In genomic region chr19:27363891-27364290, GRCm38 (mm10) we compare ENCODE assay signal across 9 mouse cellular contexts. TPM values are rescaled to one million over a fixed set of nuclear protein-coding genes. Genes with fewer than 3 reads are reported as not detected.
A peak's percentile ranks its signal among the peaks of the same experiment; 100 is the strongest.
DNase-seq lines count a peak whose midpoint lies in the region; ATAC-seq and TF ChIP-seq lines count a peak whose summit lies in the region.
"Had no signal": no experiment of that assay in that cellular context is flagged by ENCODE, and none has a peak within 500 bp of the region (broad histone marks: within the 10 kb centered on the region; RNA-seq: fewer than 3 reads in every experiment).

No protein-coding gene starts in this region.

- no peaks in the 10 kb centered on the region for H3K36me3 ChIP-seq in forebrain, embryonic 10.5 days (replicated peaks)
- H3K36me3 ChIP-seq in forebrain, embryonic 12.5 days (replicated peaks): no peaks in the 10 kb centered on the region
- H3K36me3 ChIP-seq in liver, embryonic 14.5 days (replicated peaks; ENCODE audit: control insufficient read depth, insufficient read depth, low read depth): no peaks in the 10 kb centered on the region
- no peaks in the 10 kb centered on the region for H3K36me3 ChIP-seq in intestine, embryonic 16.5 days (ENCODE audit: control insufficient read depth, insufficient read depth, low read length)
- H3K36me3 ChIP-seq in neural tube, embryonic 14.5 days (ENCODE audit: control insufficient read depth, insufficient read depth, low read length): no peaks in the 10 kb centered on the region

- peak overlapping the region; percentile 79 for H3K27ac ChIP-seq in forebrain, embryonic 10.5 days
- no peak overlapping the region for H3K27ac ChIP-seq in forebrain, embryonic 12.5 days
- no peak overlapping the region for H3K27ac ChIP-seq in liver, embryonic 14.5 days
- no peak overlapping the region for H3K27ac ChIP-seq in intestine, embryonic 16.5 days (ENCODE audit: low read length)
- no peak overlapping the region for H3K27ac ChIP-seq in neural tube, embryonic 14.5 days (ENCODE audit: low read depth, low read length)

- no peak for DNase-seq in forebrain, embryonic 10.5 days (ENCODE audit: extremely low spot score, low spot score)
- DNase-seq in liver, embryonic 14.5 days (ENCODE audit: low read depth in 3 of 3, low spot score in 3 of 3): no peak
- no peak for DNase-seq in liver
- DNase-seq in right cerebral cortex, postnatal 4 days: no peak
- DNase-seq in urinary bladder, postnatal 36 days (ENCODE audit: low spot score in 2 of 2): no peak
- DNase-seq: cerebellum, postnatal 25 days had no signal

- no peaks in the 10 kb centered on the region for H3K9me3 ChIP-seq in forebrain, embryonic 10.5 days
- H3K9me3 ChIP-seq in forebrain, embryonic 12.5 days: no peaks in the 10 kb centered on the region
- H3K9me3 ChIP-seq in liver, embryonic 14.5 days (ENCODE audit: control insufficient read depth, low read length): no peaks in the 10 kb centered on the region
- no peaks in the 10 kb centered on the region for H3K9me3 ChIP-seq in intestine, embryonic 16.5 days (ENCODE audit: control insufficient read depth, low read length)
- no peaks in the 10 kb centered on the region for H3K9me3 ChIP-seq in neural tube, embryonic 14.5 days (ENCODE audit: control insufficient read depth, low read length)

- TF ChIP-seq CTCF in liver, embryonic 14.5 days (IDR thresholded peaks at IDR 0.05; ENCODE audit: low read depth): no peak

- H3K4me1 ChIP-seq in forebrain, embryonic 10.5 days: peaks cover 22% of the 10 kb centered on the region
- H3K4me1 ChIP-seq in forebrain, embryonic 12.5 days: peaks cover 13% of the 10 kb centered on the region
- no peaks in the 10 kb centered on the region for H3K4me1 ChIP-seq in liver, embryonic 14.5 days (replicated peaks; ENCODE audit: control insufficient read depth in 2 of 2, insufficient read depth in 2 of 2, low read length in 1 of 2)
- H3K4me1 ChIP-seq in intestine, embryonic 16.5 days (ENCODE audit: control insufficient read depth, insufficient read depth, low read length): peaks cover 6% of the 10 kb centered on the region
- H3K4me1 ChIP-seq in neural tube, embryonic 14.5 days (ENCODE audit: control insufficient read depth, insufficient read depth, low read length): 0 out of 2 replicates have a peak, but pooled peaks cover 5% of the 10 kb centered on the region

- no peaks in the 10 kb centered on the region for H3K27me3 ChIP-seq in forebrain, embryonic 10.5 days (ENCODE audit: poor library complexity, severe bottlenecking)
- no peaks in the 10 kb centered on the region for H3K27me3 ChIP-seq in forebrain, embryonic 12.5 days
- H3K27me3 ChIP-seq in liver, embryonic 14.5 days (ENCODE audit: control insufficient read depth, insufficient read depth, low read length): no peaks in the 10 kb centered on the region
- no peaks in the 10 kb centered on the region for H3K27me3 ChIP-seq in intestine, embryonic 16.5 days (replicated peaks; ENCODE audit: control insufficient read depth, insufficient read depth, low read length)
- 0 out of 2 replicates have a peak, but pooled peaks cover 2% of the 10 kb centered on the region for H3K27me3 ChIP-seq in neural tube, embryonic 14.5 days (ENCODE audit: control insufficient read depth, insufficient read depth, low read length)

- no peak overlapping the region for H3K9ac ChIP-seq in forebrain, embryonic 12.5 days
- no peak overlapping the region for H3K9ac ChIP-seq in liver, embryonic 14.5 days (replicated peaks)
- peak overlapping the region; percentile 46; the same call in 1 of the 2 replicates for H3K9ac ChIP-seq in intestine, embryonic 16.5 days (ENCODE audit: low read depth, low read length)
- no peak overlapping the region for H3K9ac ChIP-seq in neural tube, embryonic 14.5 days (replicated peaks; ENCODE audit: low read depth, low read length)

- no peak for TF ChIP-seq EP300 in liver, embryonic 14.5 days (IDR thresholded peaks at IDR 0.05; ENCODE audit: low read depth)

- no peak for ATAC-seq in forebrain, embryonic 12.5 days (ENCODE audit: low FRiP score)
- ATAC-seq in liver, embryonic 14.5 days (ENCODE audit: insufficient read depth): no peak
- ATAC-seq in intestine, embryonic 16.5 days: no peak
- ATAC-seq in neural tube, embryonic 14.5 days (ENCODE audit: low read depth): no peak

- no peak overlapping the region for H3K4me3 ChIP-seq in forebrain, embryonic 10.5 days
- no peak overlapping the region for H3K4me3 ChIP-seq in forebrain, embryonic 12.5 days (replicated peaks)
- H3K4me3 ChIP-seq in liver, embryonic 14.5 days (ENCODE audit: insufficient read depth in 1 of 2, low read depth in 2 of 2, low read length in 2 of 2): no peak overlapping the region
- peak overlapping the region; percentile 39 for H3K4me3 ChIP-seq in intestine, embryonic 16.5 days (ENCODE audit: low read length)
- no peak overlapping the region for H3K4me3 ChIP-seq in neural tube, embryonic 14.5 days (ENCODE audit: low read depth, low read length)

- 80% methylated on average over 4 of the region's 4 CpGs for WGBS in forebrain, embryonic 10.5 days
- 45% methylated on average over 4 of the region's 4 CpGs for WGBS in forebrain, embryonic 12.5 days
- 56% methylated on average over 4 of the region's 4 CpGs for WGBS in liver, embryonic 14.5 days (ENCODE audit: insufficient replicate concordance)
- WGBS in intestine, embryonic 16.5 days: 34% methylated on average over 4 of the region's 4 CpGs
- 59% methylated on average over 4 of the region's 4 CpGs for WGBS in neural tube, embryonic 14.5 days

- no peak overlapping the region; the same call in 1 of the 2 replicates for H3K4me2 ChIP-seq in forebrain, embryonic 12.5 days
- peak overlapping the region; percentile 4; the same call in 1 of the 2 replicates for H3K4me2 ChIP-seq in liver, embryonic 14.5 days (ENCODE audit: low read depth)
- peak overlapping the region; percentile 57; the same call in 1 of the 2 replicates for H3K4me2 ChIP-seq in intestine, embryonic 16.5 days (ENCODE audit: low read depth, low read length)
- peak overlapping the region; percentile 23; the same call in 1 of the 2 replicates for H3K4me2 ChIP-seq in neural tube, embryonic 14.5 days (ENCODE audit: low read depth, low read length)

RNA-seq across cellular contexts. Expression of gene Kcnv2, which starts 41.5 kb away (rescaled TPM):
- 0.04 and 0.07 TPM in 2 replicates for polyA plus RNA-seq in forebrain, embryonic 10.5 days (2016; fragmentation: Nextera tagmentation; extraction: Ambion mirVana)
- polyA plus RNA-seq in forebrain, embryonic 12.5 days (2016; fragmentation: Nextera tagmentation; extraction: Ambion mirVana): 0.08 TPM in 1 of 2 replicates, not detected in the other
- polyA plus RNA-seq in liver, embryonic 14.5 days (2012; rRNA removed): not detected in 2 replicates
- polyA plus RNA-seq in liver, embryonic 14.5 days (2014; fragmentation: Nextera tagmentation; extraction: Ambion mirVana): not detected in 2 replicates
- polyA plus RNA-seq in intestine, embryonic 16.5 days (2015; fragmentation: Nextera tagmentation; extraction: Ambion mirVana): 0.07 and 0.13 TPM in 2 replicates
- polyA plus RNA-seq in neural tube, embryonic 14.5 days (2014; fragmentation: Nextera tagmentation; extraction: Ambion mirVana): 0.09 and 0.12 TPM in 2 replicates
